ENCODE assay signal across 13 mouse cellular contexts in the genomic region with DNA sequence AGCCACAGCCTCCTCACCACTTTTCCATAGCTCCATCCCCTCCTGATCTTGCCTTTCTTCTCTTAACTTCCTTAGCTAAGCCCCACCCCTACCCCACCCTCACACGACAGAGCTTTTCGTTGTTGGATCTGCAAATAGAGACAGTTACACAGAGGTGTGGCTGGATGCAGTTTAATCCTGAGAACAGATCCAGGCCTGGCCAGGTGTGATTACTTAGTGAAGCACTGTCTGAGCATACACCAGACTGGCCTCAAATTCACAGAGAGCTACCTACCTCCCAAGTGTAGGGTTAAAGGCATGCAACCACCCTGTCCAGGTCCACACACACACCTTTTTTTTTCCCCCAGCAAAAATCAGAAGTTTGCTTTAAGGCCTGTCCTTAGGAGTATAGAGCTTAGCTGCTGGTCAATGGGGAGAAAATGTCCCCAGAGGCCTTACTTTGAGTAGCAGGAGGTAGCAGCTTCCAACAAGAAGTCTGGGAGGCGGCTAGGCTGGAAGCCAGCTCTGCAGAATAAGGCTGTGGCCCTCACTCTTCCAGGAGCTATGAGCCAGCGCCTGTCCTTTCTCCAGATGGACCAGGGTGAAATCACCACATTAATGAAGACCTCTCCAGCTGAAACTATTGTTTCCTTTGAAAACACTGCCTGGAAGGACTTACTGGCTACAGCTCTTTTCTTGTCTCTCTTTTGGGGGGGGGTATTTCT.
DNase-seq lines count a peak whose midpoint lies in the region; ATAC-seq and TF ChIP-seq lines count a peak whose summit lies in the region.
"Had no signal": no experiment of that assay in that cellular context is flagged by ENCODE, and none has a peak within 500 bp of the region (broad histone marks: within the 10 kb centered on the region; RNA-seq: fewer than 3 reads in every experiment).

No protein-coding gene starts in this region.

- H3K27ac ChIP-seq in kidney, adult 2 months (ENCODE audit: insufficient read depth, low read depth, low read length), result no peak overlapping the region
- H3K27ac ChIP-seq in hindbrain, embryonic 16.5 days (ENCODE audit: low read depth, low read length), result no peak overlapping the region
- H3K27ac ChIP-seq: limb, embryonic 13.5 days; lung, embryonic 15.5 days; midbrain, embryonic 13.5 days had no signal

- no peaks in the 10 kb centered on the region for H3K9me3 ChIP-seq in hindbrain, embryonic 16.5 days (ENCODE audit: control insufficient read depth, low read length)
- H3K9me3 ChIP-seq: limb, embryonic 13.5 days; lung, embryonic 15.5 days; midbrain, embryonic 13.5 days had no signal

- H3K27me3 ChIP-seq in kidney, adult 2 months (replicated peaks; ENCODE audit: control insufficient read depth, insufficient read depth, low read length), result no peaks in the 10 kb centered on the region
- H3K27me3 ChIP-seq in Patski, result no peaks in the 10 kb centered on the region
- no peaks in the 10 kb centered on the region for H3K27me3 ChIP-seq in hindbrain, embryonic 16.5 days (replicated peaks; ENCODE audit: control insufficient read depth, insufficient read depth, low read length)
- H3K27me3 ChIP-seq: limb, embryonic 13.5 days; lung, embryonic 15.5 days; midbrain, embryonic 13.5 days had no signal

- H3K9ac ChIP-seq in hindbrain, embryonic 16.5 days (ENCODE audit: low read depth, low read length), result no peak overlapping the region
- H3K9ac ChIP-seq: limb, embryonic 13.5 days; lung, embryonic 15.5 days; midbrain, embryonic 13.5 days had no signal

- no peak for TF ChIP-seq CTCF in kidney, adult 2 months (conservative IDR thresholded peaks at IDR 0.05; ENCODE audit: insufficient read depth, insufficient read length, low read depth, low read length)
- TF ChIP-seq CTCF in Patski (IDR thresholded peaks at IDR 0.05), result no peak

- WGBS in kidney, adult 2 months, result 80% methylated on average over 4 of the region's 4 CpGs
- 65% methylated on average over 4 of the region's 4 CpGs for WGBS in hindbrain, embryonic 16.5 days

- no peaks in the 10 kb centered on the region for H3K4me1 ChIP-seq in kidney, adult 2 months (ENCODE audit: control insufficient read depth, insufficient read depth, low read length)
- no peaks in the 10 kb centered on the region for H3K4me1 ChIP-seq in hindbrain, embryonic 16.5 days (ENCODE audit: control insufficient read depth, insufficient read depth, low read depth, low read length)
- H3K4me1 ChIP-seq: lung, embryonic 15.5 days; midbrain, embryonic 13.5 days had no signal

- no peak for TF ChIP-seq POLR2A in kidney, adult 2 months (IDR thresholded peaks at IDR 0.05; ENCODE audit: low read depth, low read length)

- in situ Hi-C loops in Patski (cut with MboI; ENCODE audit: low pct_unique_long_range_greater_than_20kb), result no loop called here

- POLR2A ChIA-PET in Patski (lab: Charles Lee), result interaction anchor here (0.6 kb wide), 1 partner anchor 80 kb away, joined by 3 read pairs; no protein-coding TSS in a partner anchor

- H3K36me3 ChIP-seq in kidney, adult 2 months (ENCODE audit: control insufficient read depth, insufficient read depth, low read length), result no peaks in the 10 kb centered on the region
- no peaks in the 10 kb centered on the region for H3K36me3 ChIP-seq in hindbrain, embryonic 16.5 days (ENCODE audit: control insufficient read depth, insufficient read depth, low read length)
- H3K36me3 ChIP-seq: limb, embryonic 13.5 days; lung, embryonic 15.5 days; midbrain, embryonic 13.5 days had no signal

- peak; percentile 47 for DNase-seq in adrenal gland, postnatal 14 days
- DNase-seq in adrenal gland, adult 18-20 months (ENCODE audit: low spot score in 2 of 2), result no peak
- DNase-seq in kidney, adult 2 months, result peak; percentile 3
- DNase-seq in kidney, adult 8-10 months, result no peak
- DNase-seq in Patski (ENCODE audit: low read depth, low spot score), result no peak
- DNase-seq in lung, postnatal 14 days, result peak; percentile 16
- DNase-seq in left cerebral cortex, adult 18-20 months (ENCODE audit: low spot score in 2 of 2), result no peak
- DNase-seq: cerebellum, adult 2 months; kidney, adult 18-20 months had no signal

- CTCF ChIA-PET in Patski (lab: Charles Lee), result interaction anchor here (1.1 to 2.0 kb wide), 3 partner anchors 14 to 31 kb away, joined by 3 to 5 read pairs (median 3); no protein-coding TSS in a partner anchor

- no peak overlapping the region for H3K4me3 ChIP-seq in kidney, adult 2 months (ENCODE audit: insufficient read depth, low read depth, low read length)
- no peak overlapping the region for H3K4me3 ChIP-seq in hindbrain, embryonic 16.5 days (ENCODE audit: low read length)
- H3K4me3 ChIP-seq: limb, embryonic 13.5 days; lung, embryonic 15.5 days; midbrain, embryonic 13.5 days had no signal

- ATAC-seq in Patski, result peak; percentile 49
- ATAC-seq in hindbrain, embryonic 16.5 days, result no peak
- ATAC-seq: midbrain, embryonic 13.5 days had no signal

- H3K4me2 ChIP-seq in hindbrain, embryonic 16.5 days (ENCODE audit: low read length), result no peak overlapping the region
- H3K4me2 ChIP-seq: limb, embryonic 13.5 days; lung, embryonic 15.5 days; midbrain, embryonic 13.5 days had no signal

Comparison
In these comparisons a context has a peak if more than half of its experiments do, and no peak if none do; other contexts are left out.
1. DNase-seq: peak in adrenal gland, postnatal 14 days (single experiment), kidney, adult 2 months (single experiment) and lung, postnatal 14 days (single experiment); none in adrenal gland, adult 18-20 months (0 of 2), kidney, adult 8-10 months (0 of 2), Patski (single experiment) and left cerebral cortex, adult 18-20 months (0 of 2).